Mouse (Mus musculus) midbrain, embryonic 14.5 days (tissue): ENCODE data around the gene Arhgap9. TPM values are rescaled to one million over a fixed set of nuclear protein-coding genes. Genes with fewer than 3 reads are reported as not detected.

Source experiments
- polyA plus RNA-seq: library from polyadenylated mRNA; unstranded; fragments of >200 nt; fragmentation: Nextera tagmentation; extraction: Ambion mirVana; gene quantifications from 2 replicates; pipeline ENCODE4 v1.2.1, GENCODE M21; 2014

Arhgap9 gene
- polyA plus RNA-seq, 1 experiment from 2014 or later: 1.1 TPM

Other genes starting within 250 kb of the Arhgap9 start
- gene Agap2, start 246.7 kb upstream of the Arhgap9 start, polyA plus RNA-seq: 8.1 and 13.1 TPM in 2 replicates
- 82.1 and 82.7 TPM in 2 replicates for gene Os9, start 200.8 kb upstream of the Arhgap9 start, polyA plus RNA-seq
- 66.8 and 74.1 TPM in 2 replicates for gene B4galnt1, start 156.7 kb upstream of the Arhgap9 start, polyA plus RNA-seq
- 0.58 and 0.66 TPM in 2 replicates for gene Slc26a10, start 141.3 kb upstream of the Arhgap9 start, polyA plus RNA-seq
- 19.0 and 19.6 TPM in 2 replicates for gene Arhgef25, start 131.9 kb upstream of the Arhgap9 start, polyA plus RNA-seq
- gene Dtx3, start 126.2 kb upstream of the Arhgap9 start, polyA plus RNA-seq: 219 and 244 TPM in 2 replicates
- 12.5 and 14.6 TPM in 2 replicates for gene Pip4k2c, start 110.4 kb upstream of the Arhgap9 start, polyA plus RNA-seq
- 75.3 and 94.7 TPM in 2 replicates for gene Kif5a, start 58.6 kb upstream of the Arhgap9 start, polyA plus RNA-seq
- 295 and 323 TPM in 2 replicates for gene Dctn2, start 55.6 kb upstream of the Arhgap9 start, polyA plus RNA-seq
- gene Mbd6, start 32.9 kb upstream of the Arhgap9 start, polyA plus RNA-seq: 17.4 and 18.0 TPM in 2 replicates
- 109 and 122 TPM in 2 replicates for gene Mars, start 10.2 kb upstream of the Arhgap9 start, polyA plus RNA-seq
- 0.92 and 1.2 TPM in 2 replicates for gene Gli1, start 20.0 kb downstream of the Arhgap9 start, polyA plus RNA-seq
- 0.04 TPM in 1 of 2 replicates, not detected in the other for gene Inhbe, start 32.4 kb downstream of the Arhgap9 start, polyA plus RNA-seq
- gene Inhbc, start 48.5 kb downstream of the Arhgap9 start, polyA plus RNA-seq: not detected in 2 replicates
- 34.0 and 39.8 TPM in 2 replicates for gene R3hdm2, start 58.4 kb downstream of the Arhgap9 start, polyA plus RNA-seq
- 0.32 and 1.0 TPM in 2 replicates for gene Stac3, start 179.7 kb downstream of the Arhgap9 start, polyA plus RNA-seq
- gene Ndufa4l2, start 193.0 kb downstream of the Arhgap9 start, polyA plus RNA-seq: 14.2 and 18.6 TPM in 2 replicates
- 48.9 and 50.7 TPM in 2 replicates for gene Shmt2, start 200.5 kb downstream of the Arhgap9 start, polyA plus RNA-seq
- gene Nxph4, start 212.6 kb downstream of the Arhgap9 start, polyA plus RNA-seq: 106 and 134 TPM in 2 replicates